Mouse (Mus musculus) heart, adult 2 months (tissue): ENCODE measurements around the gene Peli1.
"Not testable (repeated sequence)": the region's sequence is repeated elsewhere in the genome, so short reads cannot be mapped to it uniquely, and the experiment has no call there.

Experiments
- CTCF ChIP-seq: fragments of 200-600 bp; IDR thresholded peaks from 2 replicates; pipeline ENCODE4 v1.8.1; 2022; ENCODE audit warnings: antibody characterized with exemption, mild to moderate bottlenecking, moderate library complexity
- EP300 ChIP-seq: fragments of 200-500 bp; IDR thresholded peaks from 2 replicates; pipeline ENCODE4 v1.6.1; 2011; ENCODE audit warnings: low read depth, low read length, control low read depth; ENCODE audit not compliant: insufficient read depth
- POLR2A ChIP-seq: fragments of 200-500 bp; IDR thresholded peaks from 2 replicates; pipeline ENCODE4 v1.6.1; 2011; ENCODE audit warnings: mild to moderate bottlenecking, low read depth, low read length, control low read depth; ENCODE audit not compliant: insufficient read depth

GRCm38 (mm10) chr11:21191821-21192220, 100.7 kb downstream of the Peli1 start:
- not testable (repeated sequence) for TF ChIP-seq CTCF, EP300, POLR2A
